Mouse (Mus musculus) E14TG2a.4 (cell line): Measurements from ENCODE around the gene Moxd1.

ENCODE experiments used
- CTCF ChIP-seq: conservative IDR thresholded peaks from 2 replicates; pipeline ENCODE4 v1.5.1; 2014; ENCODE audit warnings: low read length
- POU5F1 ChIP-seq: IDR thresholded peaks from 2 replicates; pipeline ENCODE4 v1.6.1; 2014; ENCODE audit warnings: low read length, borderline replicate concordance

DNA sequence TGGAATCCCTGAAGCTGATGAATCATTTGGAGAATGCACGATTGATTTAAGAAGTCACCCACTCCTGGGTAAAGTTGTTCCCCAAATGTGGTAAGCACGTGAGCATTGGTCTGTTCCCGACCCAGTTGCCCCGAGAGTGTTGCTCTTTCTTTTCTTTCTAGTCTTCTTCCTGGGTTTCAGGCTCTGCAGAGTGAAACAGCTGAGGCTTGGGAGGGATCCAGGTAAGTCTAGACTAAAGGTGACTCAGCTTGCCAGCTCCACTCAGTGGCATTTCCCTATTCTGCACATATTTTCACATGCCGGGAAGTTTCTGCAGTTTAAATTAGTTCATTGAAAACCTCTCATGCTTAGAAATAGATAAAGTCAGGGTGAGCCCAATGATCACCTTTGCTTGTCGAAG, 13.2 kb upstream of the Moxd1 start:
- TF ChIP-seq CTCF (no peak), POU5F1 (no peak)
